In the genomic region with DNA sequence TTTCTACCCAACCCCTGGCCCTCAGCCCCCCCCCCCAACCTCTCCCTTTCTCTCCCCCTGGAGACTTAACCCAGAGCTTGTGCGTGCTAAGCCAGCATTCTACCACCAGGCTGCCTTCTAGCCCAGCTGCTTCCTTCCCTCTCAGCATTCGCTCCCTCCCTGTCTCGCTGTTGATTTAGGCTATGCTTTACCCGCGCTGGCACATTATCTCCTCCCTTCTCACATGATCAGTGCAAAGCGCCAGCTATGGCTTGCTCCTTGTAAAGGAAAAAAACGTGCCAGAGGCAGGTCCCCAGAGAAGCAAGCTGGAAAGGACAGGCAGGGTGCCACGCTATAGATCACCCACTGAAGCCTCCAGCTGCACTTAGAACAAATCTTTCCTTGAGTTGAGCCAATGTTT, we compare ENCODE assay signal across 9 mouse cellular contexts.
DNase-seq lines count a peak whose midpoint lies in the region; ATAC-seq lines count a peak whose summit lies in the region.
"Had no signal": no experiment of that assay in that cellular context is flagged by ENCODE, and none has a peak within 500 bp of the region (broad histone marks: within the 10 kb centered on the region; RNA-seq: fewer than 3 reads in every experiment).

No protein-coding gene starts in this region.

- H3K27ac ChIP-seq in embryonic facial prominence, embryonic 11.5 days (replicated peaks; ENCODE audit: low read depth, low read length) = no peak overlapping the region
- H3K27ac ChIP-seq in embryonic facial prominence, embryonic 10.5 days (replicated peaks) = no peak overlapping the region
- H3K27ac ChIP-seq in limb, embryonic 13.5 days = peak overlapping the region; percentile 6; the same call in 1 of the 2 replicates
- no peak overlapping the region for H3K27ac ChIP-seq in limb, embryonic 10.5 days
- H3K27ac ChIP-seq in heart, embryonic 15.5 days = peak overlapping the region; percentile 53
- no peak overlapping the region for H3K27ac ChIP-seq in neural tube, embryonic 14.5 days (ENCODE audit: low read depth, low read length)
- H3K27ac ChIP-seq: stomach, embryonic 15.5 days had no signal

- 49% methylated on average over 8 of the region's 8 CpGs for WGBS in embryonic facial prominence, embryonic 11.5 days
- WGBS in embryonic facial prominence, embryonic 10.5 days = 55% methylated on average over 8 of the region's 8 CpGs
- 45% methylated on average over 8 of the region's 8 CpGs for WGBS in limb, embryonic 13.5 days
- 59% methylated on average over 8 of the region's 8 CpGs for WGBS in limb, embryonic 10.5 days
- WGBS in heart, embryonic 15.5 days = 27% methylated on average over 8 of the region's 8 CpGs
- 33% methylated on average over 8 of the region's 8 CpGs for WGBS in neural tube, embryonic 14.5 days

- no peak overlapping the region for H3K4me3 ChIP-seq in embryonic facial prominence, embryonic 11.5 days (ENCODE audit: low read depth, low read length)
- no peak overlapping the region for H3K4me3 ChIP-seq in embryonic facial prominence, embryonic 10.5 days
- no peak overlapping the region for H3K4me3 ChIP-seq in limb, embryonic 13.5 days
- no peak overlapping the region for H3K4me3 ChIP-seq in limb, embryonic 10.5 days
- H3K4me3 ChIP-seq in heart, embryonic 15.5 days = no peak overlapping the region
- no peak overlapping the region for H3K4me3 ChIP-seq in neural tube, embryonic 14.5 days (ENCODE audit: low read depth, low read length)
- H3K4me3 ChIP-seq: stomach, embryonic 15.5 days had no signal

- no peaks in the 10 kb centered on the region for H3K27me3 ChIP-seq in embryonic facial prominence, embryonic 11.5 days (ENCODE audit: control insufficient read depth, insufficient read depth, low read length)
- H3K27me3 ChIP-seq in embryonic facial prominence, embryonic 10.5 days (replicated peaks; ENCODE audit: low read depth, poor library complexity, severe bottlenecking) = no peaks in the 10 kb centered on the region
- no peaks in the 10 kb centered on the region for H3K27me3 ChIP-seq in limb, embryonic 13.5 days
- H3K27me3 ChIP-seq in limb, embryonic 10.5 days (ENCODE audit: low read depth, poor library complexity, severe bottlenecking) = no peaks in the 10 kb centered on the region
- H3K27me3 ChIP-seq in heart, embryonic 15.5 days = no peaks in the 10 kb centered on the region
- no peaks in the 10 kb centered on the region for H3K27me3 ChIP-seq in neural tube, embryonic 14.5 days (ENCODE audit: control insufficient read depth, insufficient read depth, low read length)
- H3K27me3 ChIP-seq: stomach, embryonic 15.5 days had no signal

- H3K4me1 ChIP-seq in embryonic facial prominence, embryonic 11.5 days (ENCODE audit: control insufficient read depth, insufficient read depth, low read length) = no peaks in the 10 kb centered on the region
- peaks cover 7% of the 10 kb centered on the region; the same call in 1 of the 2 replicates for H3K4me1 ChIP-seq in embryonic facial prominence, embryonic 10.5 days
- peaks cover 21% of the 10 kb centered on the region for H3K4me1 ChIP-seq in limb, embryonic 13.5 days
- peaks cover 10% of the 10 kb centered on the region for H3K4me1 ChIP-seq in limb, embryonic 10.5 days
- H3K4me1 ChIP-seq in heart, embryonic 15.5 days (replicated peaks) = peaks cover 10% of the 10 kb centered on the region
- peaks cover 10% of the 10 kb centered on the region; the same call in 1 of the 2 replicates for H3K4me1 ChIP-seq in neural tube, embryonic 14.5 days (ENCODE audit: control insufficient read depth, insufficient read depth, low read length)
- H3K4me1 ChIP-seq: stomach, embryonic 15.5 days had no signal

- H3K9ac ChIP-seq in embryonic facial prominence, embryonic 11.5 days (replicated peaks; ENCODE audit: low read length) = no peak overlapping the region
- no peak overlapping the region for H3K9ac ChIP-seq in limb, embryonic 13.5 days
- no peak overlapping the region for H3K9ac ChIP-seq in heart, embryonic 15.5 days
- H3K9ac ChIP-seq in neural tube, embryonic 14.5 days (replicated peaks; ENCODE audit: low read depth, low read length) = no peak overlapping the region
- H3K9ac ChIP-seq: stomach, embryonic 15.5 days had no signal

- no peak overlapping the region for H3K4me2 ChIP-seq in embryonic facial prominence, embryonic 11.5 days (ENCODE audit: low read depth, low read length)
- H3K4me2 ChIP-seq in limb, embryonic 13.5 days (replicated peaks) = 0 out of 2 replicates have a peak overlapping the region, but pooled peaks have one; percentile 4
- no peak overlapping the region for H3K4me2 ChIP-seq in heart, embryonic 15.5 days
- H3K4me2 ChIP-seq in neural tube, embryonic 14.5 days (ENCODE audit: low read depth, low read length) = no peak overlapping the region
- H3K4me2 ChIP-seq: stomach, embryonic 15.5 days had no signal

- peak; percentile 31 for DNase-seq in embryonic facial prominence, embryonic 11.5 days (ENCODE audit: low spot score)
- no peak for DNase-seq in embryonic facial prominence, embryonic 10.5 days (ENCODE audit: low spot score)
- no peak for DNase-seq in limb, embryonic 10.5 days (ENCODE audit: low spot score)
- no peak for DNase-seq in cerebellum, postnatal 10 days
- no peak for DNase-seq in cerebellum, postnatal 14 days

- H3K36me3 ChIP-seq in embryonic facial prominence, embryonic 11.5 days (replicated peaks; ENCODE audit: control insufficient read depth, insufficient read depth, low read depth, low read length) = no peaks in the 10 kb centered on the region
- no peaks in the 10 kb centered on the region for H3K36me3 ChIP-seq in embryonic facial prominence, embryonic 10.5 days (replicated peaks)
- no peaks in the 10 kb centered on the region for H3K36me3 ChIP-seq in limb, embryonic 13.5 days
- H3K36me3 ChIP-seq in limb, embryonic 10.5 days = no peaks in the 10 kb centered on the region
- H3K36me3 ChIP-seq in heart, embryonic 15.5 days = no peaks in the 10 kb centered on the region
- H3K36me3 ChIP-seq in neural tube, embryonic 14.5 days (ENCODE audit: control insufficient read depth, insufficient read depth, low read length) = no peaks in the 10 kb centered on the region
- H3K36me3 ChIP-seq: stomach, embryonic 15.5 days had no signal

- ATAC-seq in embryonic facial prominence, embryonic 11.5 days (replicated peaks; ENCODE audit: insufficient number of reproducible peaks, low FRiP score, low TSS enrichment, low read depth) = no peak
- peak; percentile 63; the same call in 1 of the 2 replicates for ATAC-seq in limb, embryonic 13.5 days (ENCODE audit: low FRiP score, low read depth)
- peak; percentile 74 for ATAC-seq in heart, embryonic 15.5 days (replicated peaks; ENCODE audit: insufficient number of reproducible peaks, insufficient read depth, low FRiP score, low read depth)
- peak; percentile 69; the same call in 1 of the 2 replicates for ATAC-seq in neural tube, embryonic 14.5 days (ENCODE audit: low read depth)

- H3K9me3 ChIP-seq in embryonic facial prominence, embryonic 11.5 days (replicated peaks; ENCODE audit: control insufficient read depth, low read length) = no peaks in the 10 kb centered on the region
- no peaks in the 10 kb centered on the region for H3K9me3 ChIP-seq in embryonic facial prominence, embryonic 10.5 days
- H3K9me3 ChIP-seq in limb, embryonic 13.5 days = no peaks in the 10 kb centered on the region
- no peaks in the 10 kb centered on the region for H3K9me3 ChIP-seq in limb, embryonic 10.5 days (replicated peaks)
- no peaks in the 10 kb centered on the region for H3K9me3 ChIP-seq in heart, embryonic 15.5 days (replicated peaks)
- no peaks in the 10 kb centered on the region for H3K9me3 ChIP-seq in neural tube, embryonic 14.5 days (ENCODE audit: control insufficient read depth, low read length)
- H3K9me3 ChIP-seq: stomach, embryonic 15.5 days had no signal

Comparison
In these comparisons a context has a peak if more than half of its experiments do, and no peak if none do; other contexts are left out.
1. H3K27ac ChIP-seq: peak in limb, embryonic 13.5 days (single experiment) and heart, embryonic 15.5 days (single experiment); none in embryonic facial prominence, embryonic 11.5 days (single experiment), embryonic facial prominence, embryonic 10.5 days (single experiment), limb, embryonic 10.5 days (single experiment) and neural tube, embryonic 14.5 days (single experiment).